Mouse (Mus musculus) cerebellum, postnatal 10 days (tissue): ENCODE data around the gene Sstr4.
A peak's percentile ranks its signal among the peaks of the same experiment; 100 is the strongest.

ENCODE experiments used
- DNase-seq, 2 experiments: peaks; one replicate each; pipeline ENCODE4 v3.0.0; 2021; ENCODE audit warnings: mixed read lengths in 2 of 2

Sstr4 gene

GRCm38 (mm10) chr2:148430941-148431340 is 35.8 kb downstream of the Sstr4 start:
- DNase-seq = no peak

- no peak for DNase-seq
These were observed 37.2 kb downstream of the Sstr4 start for GRCm38 (mm10) chr2:148432346-148432745.

- DNase-seq = peak; percentile 1 to 3
These were observed 41.1 kb downstream of the Sstr4 start for GRCm38 (mm10) chr2:148436285-148436684.

- DNase-seq = no peak
These were observed 44.6 kb downstream of the Sstr4 start for GRCm38 (mm10) chr2:148439691-148440276.

- DNase-seq = no peak
These were observed 46.3 kb downstream of the Sstr4 start for GRCm38 (mm10) chr2:148441421-148441820.

- DNase-seq = peak; percentile 31 to 53
These were observed 47.0 kb downstream of the Sstr4 start for GRCm38 (mm10) chr2:148442172-148442571.

GRCm38 (mm10) chr2:148442710-148443109 is 47.6 kb downstream of the Sstr4 start:
- DNase-seq = peak in 1 of 2 experiments; percentile 2

- DNase-seq = peak; percentile 4 to 5
These were observed 48.3 kb downstream of the Sstr4 start, which contains the start of gene Cd93 for GRCm38 (mm10) chr2:148443249-148443958. Cd93 (minus strand) TSS chr2:148443563.

- no peak for DNase-seq
These were observed 49.3 kb downstream of the Sstr4 start for GRCm38 (mm10) chr2:148444472-148444871.

GRCm38 (mm10) chr2:148445616-148446015 is 50.5 kb downstream of the Sstr4 start:
- no peak for DNase-seq
